Comparison of ENCODE assay signal across 11 mouse cellular contexts in the genomic region with DNA sequence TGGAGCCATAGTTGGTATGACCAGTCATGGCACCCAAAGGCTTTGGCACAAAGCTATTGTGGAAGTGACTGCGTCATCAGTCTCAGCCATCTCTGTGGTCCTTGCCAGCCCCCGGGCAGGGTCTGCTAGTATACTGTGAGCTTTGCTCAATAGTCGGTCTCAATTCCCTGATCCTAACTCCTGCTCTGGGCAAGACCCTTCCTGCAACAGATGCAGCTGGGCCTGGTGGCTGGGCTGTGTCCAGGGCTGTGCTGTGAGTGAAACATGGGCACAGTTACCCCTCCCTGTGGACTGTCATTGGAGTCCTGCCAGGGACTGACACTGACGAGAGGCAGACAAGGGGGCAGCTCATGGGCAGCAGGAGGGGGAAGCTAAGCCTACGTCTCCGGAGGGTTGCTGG. TPM values are rescaled to one million over a fixed set of nuclear protein-coding genes. Genes with fewer than 3 reads are reported as not detected.
DNase-seq lines count a peak whose midpoint lies in the region; ATAC-seq and TF ChIP-seq lines count a peak whose summit lies in the region.
"Had no signal": no experiment of that assay in that cellular context is flagged by ENCODE, and none has a peak within 500 bp of the region (broad histone marks: within the 10 kb centered on the region; RNA-seq: fewer than 3 reads in every experiment).

No protein-coding gene starts in this region.

- DNase-seq in heart, adult 18-20 months = peak; percentile 23 to 29
- no peak for DNase-seq in heart, adult 11 months
- DNase-seq in cerebellum, adult 11 months = peak; percentile 76
- no peak for DNase-seq in thymus, postnatal 10 days (ENCODE audit: low spot score in 2 of 2)
- DNase-seq in lung, adult 2 months = no peak
- DNase-seq in kidney, postnatal 4 days = no peak

- WGBS in heart, embryonic 13.5 days = 45% methylated on average over 6 of the region's 6 CpGs
- 32% methylated on average over 6 of the region's 6 CpGs for WGBS in midbrain, embryonic 15.5 days
- WGBS in lung, adult 2 months = 61% methylated on average over 6 of the region's 6 CpGs

- H3K27ac ChIP-seq in heart, embryonic 13.5 days (replicated peaks) = peak overlapping the region; percentile 86
- H3K27ac ChIP-seq in midbrain, embryonic 15.5 days = no peak overlapping the region
- H3K27ac ChIP-seq: kidney, postnatal 0 days; liver, embryonic 15.5 days; midbrain, embryonic 12.5 days had no signal

- no peak overlapping the region for H3K4me3 ChIP-seq in heart, embryonic 13.5 days
- no peak overlapping the region for H3K4me3 ChIP-seq in midbrain, embryonic 15.5 days
- H3K4me3 ChIP-seq in lung, adult 2 months (replicated peaks; ENCODE audit: extremely low read depth, low read depth, low read length) = no peak overlapping the region
- H3K4me3 ChIP-seq: liver, embryonic 15.5 days; midbrain, embryonic 12.5 days had no signal

- H3K36me3 ChIP-seq in heart, embryonic 13.5 days = no peaks in the 10 kb centered on the region
- H3K36me3 ChIP-seq in midbrain, embryonic 15.5 days (replicated peaks) = no peaks in the 10 kb centered on the region
- H3K36me3 ChIP-seq: liver, embryonic 15.5 days; midbrain, embryonic 12.5 days had no signal

- peak overlapping the region; percentile 48 for H3K9ac ChIP-seq in heart, embryonic 13.5 days
- no peak overlapping the region for H3K9ac ChIP-seq in midbrain, embryonic 15.5 days
- H3K9ac ChIP-seq: liver, embryonic 15.5 days; midbrain, embryonic 12.5 days had no signal

- peaks cover 76% of the 10 kb centered on the region for H3K4me1 ChIP-seq in heart, embryonic 13.5 days
- peaks cover 38% of the 10 kb centered on the region for H3K4me1 ChIP-seq in midbrain, embryonic 15.5 days
- no peaks in the 10 kb centered on the region for H3K4me1 ChIP-seq in lung, adult 2 months (ENCODE audit: control insufficient read depth, insufficient read depth, low read length)

- H3K4me2 ChIP-seq in heart, embryonic 13.5 days = peak overlapping the region; percentile 42
- H3K4me2 ChIP-seq in midbrain, embryonic 15.5 days = no peak overlapping the region
- H3K4me2 ChIP-seq: liver, embryonic 15.5 days; midbrain, embryonic 12.5 days had no signal

- no peak for TF ChIP-seq POLR2A in lung, adult 2 months (IDR thresholded peaks at IDR 0.05; ENCODE audit: borderline replicate concordance, extremely low read depth, low read depth, low read length)

- H3K27me3 ChIP-seq in heart, embryonic 13.5 days (replicated peaks) = peaks cover 50% of the 10 kb centered on the region
- H3K27me3 ChIP-seq in midbrain, embryonic 15.5 days (replicated peaks) = peaks cover 27% of the 10 kb centered on the region

- no peaks in the 10 kb centered on the region for H3K9me3 ChIP-seq in heart, embryonic 13.5 days
- H3K9me3 ChIP-seq in midbrain, embryonic 15.5 days = no peaks in the 10 kb centered on the region
- H3K9me3 ChIP-seq: liver, embryonic 15.5 days; midbrain, embryonic 12.5 days had no signal

- TF ChIP-seq CTCF in lung, adult 2 months (IDR thresholded peaks at IDR 0.05; ENCODE audit: insufficient read depth, low read length) = no peak

- ATAC-seq in heart, embryonic 13.5 days (ENCODE audit: extremely low read depth, insufficient number of reproducible peaks, low FRiP score, low TSS enrichment) = no peak
- ATAC-seq in midbrain, embryonic 15.5 days (replicated peaks) = peak; percentile 48

RNA-seq across cellular contexts. Expression of a gene that starts 2.6 kb away (rescaled TPM):
- 10 to 100 TPM; 22.1 to 23.4 TPM for total RNA-seq in heart, adult 18-20 months (2021)
- 2.6 and 3.0 TPM in 2 replicates for polyA plus RNA-seq in heart, embryonic 13.5 days (2015; fragmentation: Nextera tagmentation; extraction: Ambion mirVana)
- polyA plus RNA-seq in midbrain, embryonic 15.5 days (2015; fragmentation: Nextera tagmentation; extraction: Ambion mirVana) = 4.6 and 4.7 TPM in 2 replicates
- polyA plus RNA-seq in lung, adult 2 months (2012; rRNA removed) = 5.3 and 5.8 TPM in 2 replicates
- polyA plus RNA-seq: liver, embryonic 15.5 days had no signal

Comparison
In these comparisons a context has a peak if more than half of its experiments do, and no peak if none do; other contexts are left out.
1. DNase-seq: peak in heart, adult 18-20 months (2 of 2) and cerebellum, adult 11 months (single experiment); none in heart, adult 11 months (single experiment), thymus, postnatal 10 days (0 of 2), lung, adult 2 months (single experiment) and kidney, postnatal 4 days (0 of 2).